Mouse (Mus musculus) cerebellum, adult 18-20 months (tissue): ENCODE results near the gene Selenow.
A peak's percentile ranks its signal among the peaks of the same experiment; 100 is the strongest.
"Not testable (repeated sequence)": the region's sequence is repeated elsewhere in the genome, so short reads cannot be mapped to it uniquely, and the experiment has no call there.

Experiments
- DNase-seq, 2 experiments: peaks; one replicate each; pipeline ENCODE4 v3.0.0; 2021

Gene Selenow

DNA sequence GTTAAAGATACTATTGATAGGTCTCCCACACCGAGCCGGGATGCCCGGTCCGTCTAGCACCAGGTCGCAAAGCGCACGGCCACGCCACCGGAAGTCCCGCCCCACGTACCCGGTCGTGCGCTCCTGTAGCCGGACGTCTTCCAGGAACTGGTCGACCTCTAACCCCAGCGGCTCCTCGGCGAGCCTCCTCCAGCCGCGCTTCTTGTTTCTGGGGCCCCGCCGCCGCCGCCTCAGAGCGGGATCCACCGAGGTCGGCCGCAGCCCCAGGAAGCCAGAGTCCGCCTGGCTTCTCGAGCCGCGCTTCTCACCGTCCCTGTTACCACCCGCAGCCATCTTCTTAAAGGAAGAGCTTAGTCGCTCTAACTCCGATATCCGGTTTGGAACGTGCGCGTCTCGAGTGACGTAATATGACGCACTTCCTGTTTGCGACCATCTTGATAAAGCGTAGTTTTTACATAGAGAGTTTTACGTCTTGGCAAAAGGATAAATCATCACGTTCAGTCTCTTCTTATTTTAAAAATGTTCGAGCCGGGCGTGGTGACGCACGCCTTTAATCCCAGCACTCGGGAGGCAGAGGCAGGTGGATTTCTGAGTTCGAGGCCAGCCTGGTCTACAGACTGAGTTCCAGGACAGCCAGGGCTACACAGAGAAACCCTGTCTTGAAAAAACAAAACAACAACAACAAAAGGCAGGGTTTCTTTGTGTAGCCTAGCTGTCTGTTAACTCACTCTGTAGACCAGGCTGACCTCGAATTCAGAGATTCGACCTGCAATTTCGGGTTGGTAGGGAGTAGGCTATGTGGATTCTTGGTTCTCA is 23.7 kb upstream of the Selenow start, which contains the start of gene Nop53:
Nop53 (minus strand) TSS at position 354 of the 816 bp plus-strand sequence.
- peak; percentile 93 to 96 for DNase-seq

DNA sequence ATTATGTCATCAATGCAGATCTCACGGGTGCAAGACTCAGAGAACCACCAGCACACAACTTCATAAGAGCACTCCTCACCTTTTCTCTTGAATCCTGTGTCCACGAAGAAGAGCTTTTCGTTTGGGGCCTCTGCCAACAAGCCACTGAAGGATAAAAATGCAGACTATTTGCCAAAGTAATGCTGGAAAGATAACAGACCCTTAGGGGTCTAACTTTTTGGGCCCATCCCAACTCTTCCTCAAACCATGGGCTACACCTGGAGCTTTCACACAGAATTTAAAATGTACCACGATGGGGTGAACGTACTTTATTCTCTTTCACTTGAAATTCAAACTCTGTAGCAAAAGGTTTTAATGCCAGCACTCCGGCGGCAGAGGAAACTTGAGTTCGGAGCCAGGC is 23.0 kb upstream of the Selenow start:
- DNase-seq, result no peak

DNA sequence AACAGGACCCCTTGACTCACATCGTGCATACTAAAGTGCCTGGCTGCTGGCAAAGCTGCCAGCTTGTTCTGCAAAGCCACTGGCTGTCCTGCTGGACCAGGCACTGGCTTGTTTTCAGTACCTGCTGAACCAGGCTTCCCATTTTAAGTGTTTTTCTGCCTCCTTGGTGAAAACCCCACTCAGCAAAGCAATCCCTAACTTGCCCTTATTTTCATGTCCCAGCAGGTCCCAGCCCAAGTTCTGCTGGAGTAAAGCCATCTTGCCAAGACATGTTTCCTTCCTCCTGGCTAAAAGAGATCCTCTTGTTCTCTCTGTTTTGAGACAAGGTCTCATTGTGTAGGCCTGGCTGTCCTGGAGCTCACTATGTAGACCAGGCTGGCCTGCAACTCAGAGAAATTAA is 22.1 kb upstream of the Selenow start:
- no peak for DNase-seq

DNA sequence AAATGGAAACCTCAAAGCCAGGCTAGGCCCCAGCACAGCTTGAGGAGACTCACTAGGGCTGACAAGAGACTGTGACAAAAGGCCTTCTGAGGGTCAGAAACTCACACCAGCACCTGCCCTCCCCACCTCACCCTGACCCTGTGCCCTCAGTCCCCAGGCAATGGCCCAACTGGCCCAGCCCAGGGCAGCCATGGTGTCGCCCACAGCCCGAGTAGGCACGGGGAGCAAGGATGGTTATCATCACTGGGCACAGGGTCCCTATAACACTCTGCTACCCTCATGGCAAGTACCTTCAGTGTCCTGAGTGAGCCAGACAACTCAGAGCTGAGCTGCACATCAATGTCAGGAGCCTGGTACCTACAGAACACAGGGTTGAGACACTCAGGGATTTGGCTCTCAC is 16.4 kb upstream of the Selenow start:
- no peak for DNase-seq

DNA sequence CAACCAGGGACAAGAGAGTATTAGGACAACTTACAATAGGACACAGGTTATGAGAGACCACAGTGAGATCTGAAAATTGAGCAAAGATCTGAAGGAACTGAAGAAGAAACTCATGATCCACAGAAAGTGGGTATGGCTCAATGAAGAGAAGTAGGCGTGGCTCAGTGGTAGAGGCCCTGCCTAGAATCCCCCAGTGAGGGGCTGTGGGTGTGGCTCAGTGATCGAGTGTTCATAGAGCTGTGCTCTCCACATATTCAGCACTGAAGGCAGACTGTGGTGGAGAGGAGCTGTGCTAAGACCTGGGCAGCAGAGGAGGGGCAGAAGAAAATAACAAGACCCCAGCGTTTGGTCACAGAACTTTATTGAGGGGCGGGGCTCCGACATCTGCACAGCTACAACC is 15.3 kb upstream of the Selenow start:
- no peak for DNase-seq

DNA sequence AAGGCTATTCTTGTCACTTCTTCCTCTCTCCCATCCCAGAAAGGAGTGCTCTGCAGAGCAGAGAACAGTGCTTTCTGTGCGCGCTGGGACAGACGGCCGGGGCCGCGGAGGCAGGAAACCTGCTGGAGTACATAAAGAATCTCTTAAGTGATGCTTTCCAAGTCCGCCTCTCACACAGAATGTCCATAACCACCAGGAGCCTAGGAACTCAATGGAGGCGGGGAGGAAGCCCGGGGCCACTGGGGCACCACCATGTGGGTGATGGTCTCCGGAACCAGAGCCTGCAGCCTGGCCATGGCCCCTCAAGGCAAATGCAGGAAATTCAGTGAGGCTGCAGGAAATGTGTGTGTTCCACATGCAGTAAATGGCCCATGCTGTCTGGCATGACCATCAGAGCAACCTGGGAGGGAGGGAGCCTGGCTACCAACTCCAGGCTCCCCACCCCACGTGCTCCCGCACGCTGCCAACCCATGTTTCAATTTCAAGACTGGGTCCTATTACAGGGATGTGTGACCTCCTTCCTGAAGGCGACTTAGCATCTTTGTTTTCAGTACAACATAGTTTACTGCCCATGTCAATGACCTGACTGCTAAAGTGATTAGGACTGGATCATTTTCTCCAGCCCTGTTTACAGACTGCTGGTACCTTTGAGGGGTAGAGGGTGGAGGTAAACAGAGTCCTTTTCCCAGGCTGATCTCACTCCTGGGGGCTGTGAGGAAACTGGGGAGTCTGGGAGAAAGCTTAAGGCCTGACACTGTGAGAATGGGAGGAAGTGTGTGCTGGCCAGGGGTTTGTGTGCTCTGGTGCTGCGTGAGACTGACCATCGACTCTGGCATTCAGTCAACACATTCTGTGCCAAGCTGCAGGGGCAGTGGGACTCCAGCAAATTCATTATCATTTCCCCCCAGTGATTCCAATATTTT is 11.5 kb upstream of the Selenow start:
- no peak for DNase-seq

DNA sequence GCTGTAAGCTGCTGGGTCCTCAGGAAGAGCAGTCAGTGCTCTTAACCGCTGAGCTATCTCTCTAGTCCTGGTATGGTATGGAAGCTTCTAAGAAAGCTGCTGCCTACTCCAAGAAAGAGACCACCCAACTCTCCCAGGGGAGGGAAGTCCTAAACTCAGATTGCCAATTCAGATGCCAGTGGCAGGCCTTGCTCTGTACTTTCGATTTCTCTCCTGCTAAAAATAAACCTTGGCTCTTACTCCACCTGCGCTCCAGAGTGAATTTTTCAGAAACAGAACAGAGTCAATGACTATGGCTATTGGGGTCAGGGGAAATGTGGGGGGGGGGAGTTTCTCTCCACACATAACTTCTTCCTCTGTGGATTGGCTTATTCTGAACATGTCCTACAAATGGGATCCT is 9.4 kb upstream of the Selenow start:
- DNase-seq, result no peak

DNA sequence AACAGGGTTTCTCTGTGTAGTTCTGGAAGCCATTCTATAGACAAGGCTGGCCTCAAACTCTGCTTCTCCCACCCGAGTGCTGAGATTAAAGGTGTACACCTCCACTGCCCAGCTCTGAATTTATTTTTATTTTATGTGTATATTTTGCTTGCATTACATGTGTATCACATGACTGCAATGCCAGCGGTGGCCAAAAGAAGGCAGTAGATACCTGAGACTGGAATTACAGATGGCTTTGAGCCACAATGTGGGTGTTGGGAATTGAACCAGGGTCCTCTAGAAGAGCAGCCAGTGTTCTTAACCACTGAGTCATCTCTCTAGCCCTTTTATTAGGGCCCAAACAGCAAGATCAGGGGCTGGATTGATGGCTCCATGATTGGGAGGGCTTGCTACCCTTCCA is 8.3 kb upstream of the Selenow start:
- no peak for DNase-seq

DNA sequence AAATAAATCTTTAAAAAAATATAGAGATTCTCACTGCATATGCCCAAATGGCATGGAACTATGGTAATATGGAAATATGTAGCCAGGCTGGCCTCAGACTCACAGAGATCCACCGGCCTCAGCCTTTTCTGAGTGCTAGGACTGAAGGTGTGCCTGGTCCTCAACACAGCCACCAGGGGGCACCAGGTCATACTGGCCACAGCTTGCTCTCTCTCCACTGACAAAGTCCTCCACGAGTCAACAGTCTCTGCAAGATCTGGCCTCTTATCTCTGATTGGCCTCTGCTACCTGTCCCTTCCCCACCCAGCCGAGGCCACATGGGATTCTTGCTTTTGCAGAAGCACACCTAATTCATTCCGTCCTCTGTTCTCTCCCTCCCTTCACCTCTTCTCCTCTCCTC is 7.7 kb upstream of the Selenow start:
- peak; percentile 59 to 61 for DNase-seq

DNA sequence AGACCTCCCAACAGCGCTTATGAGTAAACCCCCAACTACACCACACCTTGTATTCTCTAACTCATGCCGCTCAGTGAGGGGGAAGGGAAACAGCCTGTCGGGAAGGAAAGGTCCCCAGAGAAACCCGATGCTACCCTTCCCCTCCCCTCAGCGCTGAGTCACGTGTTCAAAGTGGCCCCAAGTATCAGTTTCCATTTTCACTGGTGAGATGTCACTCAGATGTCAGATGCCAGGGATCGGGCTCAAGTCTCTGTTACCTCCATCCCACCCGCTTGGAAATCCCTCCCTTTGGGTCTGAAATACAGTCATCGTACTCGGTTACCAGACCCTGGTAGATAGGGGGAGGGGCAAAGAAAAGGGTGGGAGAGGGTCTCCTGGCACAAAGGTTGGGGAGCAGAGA is 406 bp downstream of the Selenow start:
- DNase-seq, result peak in 1 of 2 experiments; percentile 47

DNA sequence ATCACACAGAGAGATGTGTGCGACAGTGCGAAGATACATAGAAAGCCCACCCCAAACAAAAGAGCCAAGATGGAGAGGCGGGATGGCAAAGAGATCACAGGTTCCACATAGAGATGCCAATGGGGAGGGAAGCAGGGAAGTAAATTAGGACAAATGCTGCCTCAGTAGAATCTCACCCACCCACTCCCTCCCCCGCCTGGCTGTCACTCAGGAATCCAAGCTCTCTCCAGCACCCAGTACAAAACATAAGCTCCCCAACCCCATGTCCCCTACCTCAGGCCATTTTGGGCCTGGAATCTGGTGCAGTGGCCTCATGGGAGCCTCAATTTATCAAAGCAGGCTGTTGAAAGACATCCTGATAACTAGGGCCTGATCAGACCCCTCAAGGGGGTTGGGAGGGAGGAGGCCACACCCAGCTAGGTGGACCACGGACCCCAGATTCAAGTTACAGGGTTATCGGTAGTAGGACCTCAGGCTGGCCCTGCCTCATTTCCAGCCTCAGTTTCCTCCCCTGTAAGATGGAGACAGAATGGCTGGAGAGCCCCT is 1.5 kb downstream of the Selenow start:
- DNase-seq, result no peak

DNA sequence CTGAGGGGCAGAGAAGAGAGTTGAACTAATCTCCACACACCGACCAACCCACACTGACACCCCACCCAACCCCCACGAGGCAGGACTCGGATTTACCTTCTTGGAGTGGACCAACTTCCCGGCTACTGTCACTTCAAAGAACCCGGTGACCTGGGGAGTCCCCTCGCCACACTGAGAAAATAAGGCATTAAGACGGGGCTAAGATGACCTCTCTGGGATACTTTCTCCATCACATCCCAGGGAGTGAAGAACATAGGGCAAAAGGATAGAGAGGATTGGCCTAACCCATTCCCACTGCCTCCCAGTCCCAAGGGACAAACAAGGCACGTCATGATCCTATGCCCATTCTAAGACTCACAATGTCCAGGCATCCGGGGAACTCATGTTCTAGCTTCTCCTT is 2.3 kb downstream of the Selenow start:
- DNase-seq, result no peak

DNA sequence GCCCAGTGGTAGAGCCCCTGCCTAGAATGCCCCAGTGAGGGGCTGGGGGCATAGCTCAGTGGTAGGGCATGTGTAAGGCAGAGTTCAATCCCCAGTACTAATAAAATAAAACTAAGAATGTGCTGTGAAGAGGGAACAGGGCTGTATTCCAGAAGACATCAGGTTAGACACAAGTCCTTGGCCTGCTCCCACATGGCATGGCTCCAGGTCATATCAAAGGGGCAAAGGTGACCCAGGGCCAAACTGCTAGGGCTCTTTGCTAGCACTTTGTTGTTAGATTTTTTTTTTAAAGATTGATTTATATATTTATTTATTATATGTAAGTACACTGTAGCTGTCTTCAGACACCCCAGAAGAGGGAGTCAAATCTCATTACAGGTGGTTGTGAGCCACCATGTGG is 3.8 kb downstream of the Selenow start:
- no peak for DNase-seq

DNA sequence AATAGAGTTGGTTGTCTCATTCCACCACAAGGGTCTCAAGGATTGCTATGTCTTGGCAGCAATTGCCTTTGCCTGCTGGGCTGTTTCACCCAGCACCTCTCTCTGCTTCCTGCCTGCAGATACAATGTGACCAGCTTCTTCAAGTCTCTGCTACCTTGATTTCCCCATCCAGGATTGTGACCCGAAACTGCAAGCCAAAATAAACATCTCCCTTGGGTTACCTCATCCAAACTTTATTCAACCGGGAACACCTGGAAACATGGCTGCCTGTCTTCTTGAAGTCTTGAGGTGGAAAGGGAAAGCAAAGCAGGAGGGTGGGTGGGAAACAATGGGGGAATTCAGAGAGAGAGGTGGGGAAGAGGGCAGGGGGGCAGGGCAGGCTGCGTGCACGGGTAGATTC is 5.2 kb downstream of the Selenow start:
- no peak for DNase-seq

DNA sequence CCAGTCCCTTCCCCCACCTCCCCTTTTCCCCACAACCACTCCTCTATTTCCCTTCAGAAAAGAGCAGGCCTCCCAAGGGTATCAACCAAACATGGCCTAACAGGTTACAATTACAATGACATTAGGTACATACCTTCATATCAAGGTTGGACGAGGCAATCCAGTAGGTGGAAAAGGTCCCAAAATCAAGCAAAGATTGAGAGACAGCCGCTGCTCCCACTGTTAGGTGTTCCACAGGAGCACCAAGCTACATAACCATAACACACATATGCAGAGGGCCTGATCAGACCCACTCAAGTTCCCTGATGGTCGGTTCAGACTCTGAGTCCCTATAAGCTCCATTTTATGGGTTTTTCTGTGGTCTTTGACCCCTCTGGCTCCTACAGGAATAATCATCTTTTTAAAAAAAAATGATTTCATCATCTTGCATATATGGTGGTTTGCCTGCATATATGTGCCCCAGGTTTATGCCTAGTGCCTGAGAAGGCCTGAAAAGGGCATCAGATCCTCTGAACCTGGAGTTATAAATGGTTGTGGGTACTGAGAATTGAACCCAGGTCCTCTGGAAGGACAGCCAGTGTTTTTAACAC is 6.0 kb downstream of the Selenow start:
- no peak for DNase-seq

DNA sequence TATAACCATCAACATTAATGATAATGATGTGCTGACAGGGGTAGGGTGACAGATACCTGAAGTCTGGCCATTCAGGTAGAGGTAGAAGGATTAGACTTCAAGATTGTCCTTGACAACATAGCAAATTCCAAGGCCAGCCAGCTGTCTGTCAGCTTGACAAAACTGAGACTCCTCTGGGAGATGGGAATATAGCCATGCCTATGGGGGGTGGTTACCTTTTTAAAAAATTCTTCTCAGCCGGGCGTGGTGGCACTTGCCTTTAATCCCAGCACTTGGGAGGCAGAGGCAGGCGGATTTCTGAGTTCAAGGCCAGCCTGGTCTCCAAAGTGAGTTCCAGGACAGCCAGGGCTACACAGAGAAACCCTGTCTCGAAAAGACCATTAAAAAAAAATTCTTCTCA is 6.5 kb downstream of the Selenow start:
- not testable (repeated sequence) for DNase-seq

DNA sequence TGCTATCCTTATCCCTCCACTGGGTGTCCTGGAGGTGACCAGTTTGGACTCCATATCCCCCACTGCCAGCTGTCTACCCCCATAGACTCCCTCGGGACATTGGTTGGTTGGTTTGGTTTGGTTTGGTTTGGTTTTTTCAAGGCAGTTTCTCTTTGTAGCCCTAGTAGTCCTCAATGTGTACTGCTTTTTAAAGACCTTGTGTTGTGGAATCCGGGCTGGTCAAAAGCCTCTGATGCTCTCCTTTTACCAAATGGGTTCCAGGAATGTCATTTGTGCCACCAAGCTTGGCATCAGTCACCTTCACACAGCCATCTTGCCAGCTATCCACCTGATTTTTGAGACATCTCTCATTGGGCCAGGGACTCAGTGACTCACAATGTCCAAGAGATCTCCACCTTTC is 7.5 kb downstream of the Selenow start:
- no peak for DNase-seq

DNA sequence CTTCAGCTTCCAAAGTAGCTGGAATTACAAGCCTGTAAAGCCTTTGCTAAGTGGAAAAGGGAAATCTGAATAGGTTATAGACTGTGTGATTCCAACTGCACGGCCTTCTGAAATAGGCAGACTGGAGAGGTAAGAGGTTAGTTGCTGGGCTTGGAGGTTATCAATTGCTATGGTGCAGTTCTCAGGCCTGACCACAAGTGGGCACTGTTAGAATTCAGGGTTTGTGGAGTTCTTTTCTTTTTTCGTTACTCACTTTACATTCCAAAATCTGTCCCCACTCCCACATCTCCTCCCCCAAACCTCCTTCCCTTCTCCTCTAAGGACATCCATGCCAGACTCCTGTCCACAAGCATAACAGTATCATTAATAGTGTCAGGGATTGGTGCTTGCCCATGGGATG is 8.0 kb downstream of the Selenow start:
- DNase-seq, result peak in 1 of 2 experiments; percentile 25

DNA sequence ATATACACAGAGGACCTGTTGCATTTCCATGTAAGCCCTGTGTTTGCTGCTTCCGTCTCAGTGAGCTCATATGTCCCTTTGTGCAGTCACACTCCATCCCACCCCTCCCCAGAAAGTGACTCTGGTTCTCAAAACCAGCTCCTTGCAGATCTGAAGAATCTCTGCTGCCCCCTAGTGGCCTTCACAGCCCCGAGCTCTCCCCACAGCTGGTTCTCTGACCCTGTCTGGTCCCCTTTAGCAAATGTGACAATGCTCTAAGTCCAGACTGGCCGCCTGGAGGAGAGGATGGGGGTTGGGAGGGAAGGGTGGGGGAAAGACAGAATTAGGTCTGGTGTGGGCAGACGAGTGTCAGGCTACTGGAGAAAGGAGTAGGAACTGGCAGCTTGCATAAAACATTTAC is 10.0 kb downstream of the Selenow start:
- DNase-seq, result peak; percentile 68 to 72

DNA sequence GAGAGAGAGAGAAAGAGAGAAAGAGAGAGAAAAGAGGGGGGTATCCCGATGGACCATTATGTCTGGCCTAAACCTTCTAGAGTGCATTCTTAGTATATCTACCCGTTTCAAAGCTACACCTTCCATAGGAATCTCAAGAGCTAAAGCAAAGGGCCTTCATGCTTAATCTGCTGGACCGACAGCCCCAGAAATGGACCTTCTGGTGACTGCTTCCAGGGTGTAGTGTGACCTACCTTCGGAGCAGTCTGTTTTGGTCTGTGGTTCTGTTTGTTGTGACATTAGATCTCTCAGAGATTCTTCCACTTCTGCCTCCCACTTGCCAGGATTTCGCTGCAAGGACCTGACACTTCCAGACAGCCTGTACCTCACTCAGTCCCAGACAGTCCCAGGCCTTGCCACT is 11.7 kb downstream of the Selenow start:
- no peak for DNase-seq

DNA sequence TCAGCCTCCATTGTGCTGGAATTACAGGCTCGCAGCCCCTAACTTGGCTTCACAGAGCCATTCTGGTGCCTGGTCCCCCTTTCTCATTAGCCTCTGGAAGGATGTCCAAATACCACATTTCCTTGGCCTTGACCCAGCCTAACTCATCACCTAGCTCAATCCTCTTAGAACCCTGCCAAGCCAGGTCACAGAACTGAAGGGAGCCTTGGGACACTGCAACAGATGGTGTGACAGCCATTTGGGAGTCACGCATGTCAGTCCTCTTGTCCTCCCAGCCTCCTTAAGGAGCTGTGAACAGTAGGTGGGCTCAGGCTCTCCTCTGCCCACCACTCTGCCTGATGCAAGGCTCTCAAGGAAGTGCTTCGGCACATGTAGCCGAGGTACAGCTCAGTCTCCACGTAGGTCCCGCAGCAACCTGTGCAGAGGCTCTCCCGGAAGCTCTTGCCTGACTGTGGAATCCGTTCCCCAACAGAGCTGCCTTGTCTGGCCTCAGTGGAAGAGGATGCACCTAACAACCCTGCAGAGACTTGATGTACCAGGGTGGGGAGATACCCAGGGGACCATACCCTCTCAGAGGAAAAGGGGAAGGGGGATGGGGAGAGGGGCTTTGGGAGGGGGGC is 14.1 kb downstream of the Selenow start:
- DNase-seq, result no peak

DNA sequence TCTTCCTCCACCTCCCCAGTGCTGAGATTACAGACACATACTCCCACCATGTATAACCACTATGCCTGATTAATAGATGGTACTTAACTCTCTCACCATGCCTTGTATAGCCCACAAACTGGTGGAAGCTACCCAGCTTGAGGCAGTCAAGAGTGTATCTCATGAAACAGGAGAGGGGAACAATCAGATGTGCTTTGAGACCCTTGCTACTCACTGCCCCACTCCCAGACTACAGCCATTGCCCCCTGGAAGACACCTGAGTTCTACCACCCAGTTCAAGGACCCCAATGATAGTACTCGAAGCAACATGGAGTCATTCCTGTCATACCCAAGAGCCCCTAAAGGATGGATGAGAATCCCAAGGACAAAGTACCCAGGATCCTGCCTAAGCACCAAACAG is 15.6 kb downstream of the Selenow start:
- no peak for DNase-seq

DNA sequence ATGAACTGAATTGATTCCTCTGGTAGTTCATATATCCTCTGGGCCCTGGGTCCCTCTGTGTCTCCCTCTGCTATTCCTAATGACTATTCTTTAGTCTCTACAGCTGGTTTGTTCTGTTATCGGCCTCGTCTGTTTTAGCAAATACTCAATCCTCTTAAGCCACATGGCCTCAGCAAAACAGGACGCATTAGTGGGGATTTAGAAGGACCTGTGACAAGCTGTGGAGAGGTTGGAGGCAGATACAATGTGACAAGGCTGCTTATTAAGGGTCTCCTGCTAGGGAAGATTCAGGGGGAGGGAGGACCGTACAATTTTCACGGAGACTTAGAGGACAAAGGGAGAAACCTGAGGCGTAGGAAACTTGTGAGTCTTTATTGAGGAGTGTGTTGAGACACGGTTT is 16.3 kb downstream of the Selenow start:
- no peak for DNase-seq
